In the genomic region with DNA sequence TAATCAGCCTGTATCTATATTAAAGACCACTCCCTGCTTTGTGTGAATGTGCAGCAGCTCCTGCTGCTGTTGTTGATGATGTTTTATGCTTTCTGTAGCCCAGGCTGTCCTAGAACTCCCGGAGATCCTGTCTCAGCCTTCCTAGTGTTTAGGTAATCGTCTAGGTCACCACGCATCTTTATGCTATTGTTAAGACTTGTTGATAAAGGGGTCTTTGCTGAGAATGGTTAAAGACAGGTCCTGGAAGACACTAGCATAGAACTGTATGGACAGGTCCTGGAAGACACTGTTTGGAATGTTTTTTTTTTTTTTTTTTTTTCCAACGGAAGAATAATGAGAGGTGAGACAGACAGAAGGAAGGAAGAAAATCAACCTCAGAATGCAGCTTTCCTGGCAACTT, we compare ENCODE assay signal across 10 mouse cellular contexts. TPM values are rescaled to one million over a fixed set of nuclear protein-coding genes. Genes with fewer than 3 reads are reported as not detected.
DNase-seq lines count a peak whose midpoint lies in the region; ATAC-seq and TF ChIP-seq lines count a peak whose summit lies in the region.
"Had no signal": no experiment of that assay in that cellular context is flagged by ENCODE, and none has a peak within 500 bp of the region (broad histone marks: within the 10 kb centered on the region; RNA-seq: fewer than 3 reads in every experiment).

No protein-coding gene starts in this region.

- no peak for TF ChIP-seq POLR2A in cerebellum, adult 2 months (IDR thresholded peaks at IDR 0.05; ENCODE audit: borderline replicate concordance, insufficient read depth, low read length)

- H3K9me3 ChIP-seq in kidney, embryonic 16.5 days (ENCODE audit: low read length), result no peaks in the 10 kb centered on the region
- H3K9me3 ChIP-seq in embryonic facial prominence, embryonic 12.5 days, result no peaks in the 10 kb centered on the region
- H3K9me3 ChIP-seq in intestine, embryonic 14.5 days (ENCODE audit: control insufficient read depth, low read length), result no peaks in the 10 kb centered on the region
- H3K9me3 ChIP-seq in midbrain, postnatal 0 days (ENCODE audit: low read length), result no peaks in the 10 kb centered on the region

- no peak overlapping the region for H3K27ac ChIP-seq in kidney, embryonic 16.5 days (ENCODE audit: low read length)
- H3K27ac ChIP-seq in embryonic facial prominence, embryonic 12.5 days, result peak overlapping the region; percentile 95; the same call in 1 of the 2 replicates
- peak overlapping the region; percentile 92; the same call in 1 of the 2 replicates for H3K27ac ChIP-seq in intestine, embryonic 14.5 days (ENCODE audit: low read depth)
- H3K27ac ChIP-seq in midbrain, postnatal 0 days (ENCODE audit: low read depth, low read length), result peak overlapping the region; percentile 99
- no peak overlapping the region for H3K27ac ChIP-seq in cerebellum, adult 2 months (ENCODE audit: insufficient read depth, low read length)

- no peak for TF ChIP-seq CTCF in midbrain, postnatal 0 days (IDR thresholded peaks at IDR 0.05)
- TF ChIP-seq CTCF in cerebellum, adult 2 months (IDR thresholded peaks at IDR 0.05; ENCODE audit: borderline replicate concordance, insufficient read depth, low read depth, low read length), result no peak

- ATAC-seq in kidney, embryonic 16.5 days (ENCODE audit: low FRiP score, low TSS enrichment), result 0 out of 2 replicates have a peak, but pooled peaks have one; percentile 3
- ATAC-seq in embryonic facial prominence, embryonic 12.5 days (ENCODE audit: insufficient number of reproducible peaks, insufficient read depth, low FRiP score, low TSS enrichment), result no peak
- no peak for ATAC-seq in intestine, embryonic 14.5 days (replicated peaks; ENCODE audit: low FRiP score, low TSS enrichment, low read depth)
- ATAC-seq in midbrain, postnatal 0 days (ENCODE audit: low FRiP score), result peak; percentile 33

- peak overlapping the region; percentile 82 for H3K9ac ChIP-seq in kidney, embryonic 16.5 days (replicated peaks; ENCODE audit: low read length)
- H3K9ac ChIP-seq in embryonic facial prominence, embryonic 12.5 days, result peak overlapping the region; percentile 94
- H3K9ac ChIP-seq in intestine, embryonic 14.5 days (ENCODE audit: low read length), result peak overlapping the region; percentile 93
- peak overlapping the region; percentile 95 for H3K9ac ChIP-seq in midbrain, postnatal 0 days (replicated peaks; ENCODE audit: low read length, poor library complexity, severe bottlenecking)

- 35% methylated on average over 4 of the region's 4 CpGs for WGBS in kidney, embryonic 16.5 days
- 45% methylated on average over 4 of the region's 4 CpGs for WGBS in embryonic facial prominence, embryonic 12.5 days
- 29% methylated on average over 3 of the region's 4 CpGs for WGBS in intestine, embryonic 14.5 days
- 20% methylated on average over 4 of the region's 4 CpGs for WGBS in midbrain, postnatal 0 days
- 27% methylated on average over 4 of the region's 4 CpGs for WGBS in cerebellum, adult 2 months

- H3K4me3 ChIP-seq in kidney, embryonic 16.5 days (ENCODE audit: low read length), result peak overlapping the region; percentile 69
- peak overlapping the region; percentile 72 for H3K4me3 ChIP-seq in embryonic facial prominence, embryonic 12.5 days
- peak overlapping the region; percentile 67 for H3K4me3 ChIP-seq in intestine, embryonic 14.5 days (ENCODE audit: low read depth, low read length)
- H3K4me3 ChIP-seq in midbrain, postnatal 0 days (ENCODE audit: low read depth, low read length), result peak overlapping the region; percentile 74
- no peak overlapping the region for H3K4me3 ChIP-seq in cerebellum, adult 2 months (replicated peaks; ENCODE audit: insufficient read depth, low read depth, low read length)

- no peak for DNase-seq in kidney, adult 8-10 months
- DNase-seq in intestine, embryonic 14.5 days (ENCODE audit: low spot score), result no peak
- peak; percentile 25 for DNase-seq in midbrain, postnatal 0 days (ENCODE audit: low spot score)
- DNase-seq in cerebellum, adult 11-12 months, result no peak
- DNase-seq in cerebellum, adult 2 months, result no peak
- DNase-seq in urinary bladder, postnatal 36 days (ENCODE audit: low spot score in 2 of 2), result no peak
- DNase-seq: cerebellum, adult 9-10 months had no signal

- no peaks in the 10 kb centered on the region for H3K27me3 ChIP-seq in kidney, embryonic 16.5 days (ENCODE audit: insufficient read depth, low read length)
- H3K27me3 ChIP-seq in embryonic facial prominence, embryonic 12.5 days, result no peaks in the 10 kb centered on the region
- no peaks in the 10 kb centered on the region for H3K27me3 ChIP-seq in intestine, embryonic 14.5 days (replicated peaks; ENCODE audit: control insufficient read depth, insufficient read depth, low read length)
- no peaks in the 10 kb centered on the region for H3K27me3 ChIP-seq in midbrain, postnatal 0 days (ENCODE audit: insufficient read depth, low read length)
- no peaks in the 10 kb centered on the region for H3K27me3 ChIP-seq in cerebellum, adult 2 months (ENCODE audit: control insufficient read depth, insufficient read depth, low read length)

- H3K36me3 ChIP-seq in kidney, embryonic 16.5 days (ENCODE audit: insufficient read depth, low read length), result peaks cover 11% of the 10 kb centered on the region
- H3K36me3 ChIP-seq in embryonic facial prominence, embryonic 12.5 days, result peaks cover 31% of the 10 kb centered on the region
- peaks cover 34% of the 10 kb centered on the region for H3K36me3 ChIP-seq in intestine, embryonic 14.5 days (ENCODE audit: control insufficient read depth, insufficient read depth, low read length)
- H3K36me3 ChIP-seq in midbrain, postnatal 0 days (ENCODE audit: insufficient read depth, low read length), result peaks cover 18% of the 10 kb centered on the region

- peaks cover 9% of the 10 kb centered on the region; the same call in 1 of the 2 replicates for H3K4me1 ChIP-seq in kidney, embryonic 16.5 days (ENCODE audit: insufficient read depth, low read length)
- 0 out of 2 replicates have a peak, but pooled peaks cover 6% of the 10 kb centered on the region for H3K4me1 ChIP-seq in embryonic facial prominence, embryonic 12.5 days
- peaks cover 14% of the 10 kb centered on the region for H3K4me1 ChIP-seq in intestine, embryonic 14.5 days (replicated peaks; ENCODE audit: control insufficient read depth, insufficient read depth, low read length)
- no peaks in the 10 kb centered on the region for H3K4me1 ChIP-seq in midbrain, postnatal 0 days (ENCODE audit: insufficient read depth, low read length)
- no peaks in the 10 kb centered on the region for H3K4me1 ChIP-seq in cerebellum, adult 2 months (ENCODE audit: control insufficient read depth, insufficient read depth, low read length)

- H3K4me2 ChIP-seq in kidney, embryonic 16.5 days (replicated peaks; ENCODE audit: low read depth, low read length), result peak overlapping the region; percentile 76
- H3K4me2 ChIP-seq in embryonic facial prominence, embryonic 12.5 days (replicated peaks), result peak overlapping the region; percentile 78
- H3K4me2 ChIP-seq in intestine, embryonic 14.5 days (ENCODE audit: low read length), result peak overlapping the region; percentile 79
- peak overlapping the region; percentile 71 for H3K4me2 ChIP-seq in midbrain, postnatal 0 days (ENCODE audit: low read depth, low read length, poor library complexity, severe bottlenecking)

RNA-seq across cellular contexts. Expression of a gene that starts 2.4 kb away (rescaled TPM):
- 64.5 and 66.7 TPM in 2 replicates for polyA plus RNA-seq in kidney, embryonic 16.5 days (2015; fragmentation: Nextera tagmentation; extraction: Ambion mirVana)
- polyA plus RNA-seq in embryonic facial prominence, embryonic 12.5 days (2016; fragmentation: Nextera tagmentation; extraction: Ambion mirVana), result 151 and 169 TPM in 2 replicates
- polyA plus RNA-seq in intestine, embryonic 14.5 days (2014; fragmentation: Nextera tagmentation; extraction: Ambion mirVana), result 78.3 and 85.0 TPM in 2 replicates
- 140 and 182 TPM in 2 replicates for total RNA-seq in midbrain, postnatal 0 days (2014; rRNA removed)
- 166 and 171 TPM in 2 replicates for polyA plus RNA-seq in midbrain, postnatal 0 days (2015; fragmentation: Nextera tagmentation; extraction: Ambion mirVana)
- polyA plus RNA-seq in cerebellum, adult 2 months (2012; rRNA removed), result 10.3 and 12.0 TPM in 2 replicates
- total RNA-seq: MEL had no signal

RNA-seq across cellular contexts. Expression of a gene that starts 14.0 kb away (rescaled TPM):
- 0.44 and 0.57 TPM in 2 replicates for polyA plus RNA-seq in kidney, embryonic 16.5 days (2015; fragmentation: Nextera tagmentation; extraction: Ambion mirVana)
- polyA plus RNA-seq in embryonic facial prominence, embryonic 12.5 days (2016; fragmentation: Nextera tagmentation; extraction: Ambion mirVana), result 1.2 and 1.3 TPM in 2 replicates
- 0.16 and 0.51 TPM in 2 replicates for polyA plus RNA-seq in intestine, embryonic 14.5 days (2014; fragmentation: Nextera tagmentation; extraction: Ambion mirVana)
- total RNA-seq in midbrain, postnatal 0 days (2014; rRNA removed), result 2.0 and 4.3 TPM in 2 replicates
- 1.3 and 1.6 TPM in 2 replicates for polyA plus RNA-seq in midbrain, postnatal 0 days (2015; fragmentation: Nextera tagmentation; extraction: Ambion mirVana)
- polyA plus RNA-seq in cerebellum, adult 2 months (2012; rRNA removed), result 0.55 and 0.77 TPM in 2 replicates
- total RNA-seq: MEL had no signal

RNA-seq across cellular contexts. Expression of a gene that starts 19.8 kb away (rescaled TPM):
- 0.09 and 0.13 TPM in 2 replicates for polyA plus RNA-seq in kidney, embryonic 16.5 days (2015; fragmentation: Nextera tagmentation; extraction: Ambion mirVana)
- 0.38 and 0.70 TPM in 2 replicates for polyA plus RNA-seq in embryonic facial prominence, embryonic 12.5 days (2016; fragmentation: Nextera tagmentation; extraction: Ambion mirVana)
- 0.14 and 0.24 TPM in 2 replicates for polyA plus RNA-seq in intestine, embryonic 14.5 days (2014; fragmentation: Nextera tagmentation; extraction: Ambion mirVana)
- total RNA-seq in midbrain, postnatal 0 days (2014; rRNA removed), result not detected in 2 replicates
- polyA plus RNA-seq in midbrain, postnatal 0 days (2015; fragmentation: Nextera tagmentation; extraction: Ambion mirVana), result 0.95 and 1.1 TPM in 2 replicates
- 145 and 178 TPM in 2 replicates for polyA plus RNA-seq in cerebellum, adult 2 months (2012; rRNA removed)
- total RNA-seq: MEL had no signal

RNA-seq across cellular contexts. Expression of a gene that starts 22.3 kb away (rescaled TPM):
- polyA plus RNA-seq in kidney, embryonic 16.5 days (2015; fragmentation: Nextera tagmentation; extraction: Ambion mirVana), result not detected in 2 replicates
- polyA plus RNA-seq in embryonic facial prominence, embryonic 12.5 days (2016; fragmentation: Nextera tagmentation; extraction: Ambion mirVana), result not detected in 2 replicates
- not detected in 2 replicates for polyA plus RNA-seq in intestine, embryonic 14.5 days (2014; fragmentation: Nextera tagmentation; extraction: Ambion mirVana)
- not detected in 2 replicates for total RNA-seq in midbrain, postnatal 0 days (2014; rRNA removed)
- polyA plus RNA-seq in midbrain, postnatal 0 days (2015; fragmentation: Nextera tagmentation; extraction: Ambion mirVana), result 0.39 and 0.52 TPM in 2 replicates
- 0.29 TPM in 1 of 2 replicates, not detected in the other for polyA plus RNA-seq in cerebellum, adult 2 months (2012; rRNA removed)
- total RNA-seq: MEL had no signal

RNA-seq across cellular contexts. Expression of a gene that starts 42.4 kb away (rescaled TPM):
- polyA plus RNA-seq in kidney, embryonic 16.5 days (2015; fragmentation: Nextera tagmentation; extraction: Ambion mirVana), result 5.6 and 7.7 TPM in 2 replicates
- 19.8 and 20.5 TPM in 2 replicates for polyA plus RNA-seq in embryonic facial prominence, embryonic 12.5 days (2016; fragmentation: Nextera tagmentation; extraction: Ambion mirVana)
- polyA plus RNA-seq in intestine, embryonic 14.5 days (2014; fragmentation: Nextera tagmentation; extraction: Ambion mirVana), result 12.6 and 13.7 TPM in 2 replicates
- 633 and 639 TPM in 2 replicates for total RNA-seq in midbrain, postnatal 0 days (2014; rRNA removed)
- polyA plus RNA-seq in midbrain, postnatal 0 days (2015; fragmentation: Nextera tagmentation; extraction: Ambion mirVana), result 111 and 116 TPM in 2 replicates
- polyA plus RNA-seq in cerebellum, adult 2 months (2012; rRNA removed), result 403 and 405 TPM in 2 replicates

Comparison
In these comparisons a context has a peak if more than half of its experiments do, and no peak if none do; other contexts are left out.
1. ATAC-seq: peak in kidney, embryonic 16.5 days (single experiment) and midbrain, postnatal 0 days (single experiment); none in embryonic facial prominence, embryonic 12.5 days (single experiment) and intestine, embryonic 14.5 days (single experiment).
2. H3K27ac ChIP-seq: peak in embryonic facial prominence, embryonic 12.5 days (single experiment), intestine, embryonic 14.5 days (single experiment) and midbrain, postnatal 0 days (single experiment); none in kidney, embryonic 16.5 days (single experiment) and cerebellum, adult 2 months (single experiment).
3. RNA of a gene that starts 19.8 kb away (polyA plus RNA-seq): 145 to 178 TPM in cerebellum, adult 2 months; 0.95 to 1.1 TPM in midbrain, postnatal 0 days, 0.38 to 0.70 TPM in embryonic facial prominence, embryonic 12.5 days, 0.14 to 0.24 TPM in intestine, embryonic 14.5 days and 0.09 to 0.13 TPM in kidney, embryonic 16.5 days; every median in the first group is over 10 times any median in the second.
4. Peak in every context shown above with its lines, with median percentiles within 50 percentile points of each other: H3K4me2 ChIP-seq and H3K9ac ChIP-seq.